Mouse (Mus musculus): ENCODE results near the gene Klhdc8a. TPM values are rescaled to one million over a fixed set of nuclear protein-coding genes. Genes with fewer than 3 reads are reported as not detected.

Gene Klhdc8a
- polyA plus RNA-seq, 1 experiment from 2014 or later, result 0.56 TPM

GRCm38 (mm10) chr1:132282177-132282536, 16.3 kb upstream of the Klhdc8a start:
- Histone ChIP-seq H3K36me3 (ENCODE audit: control insufficient read depth, insufficient read depth, low read length) (no peaks in the 10 kb centered on the region), H3K4me2 (no peak overlapping the region), H3K4me1 (ENCODE audit: control insufficient read depth, insufficient read depth, low read length) (peaks cover under 1% of the 10 kb centered on the region; the same call in 1 of the 2 replicates), H3K9ac (ENCODE audit: low read depth, low read length) (no peak overlapping the region), H3K27me3 (ENCODE audit: control insufficient read depth, insufficient read depth, low read length) (peaks cover 5% of the 10 kb centered on the region; the same call in 1 of the 2 replicates), H3K27ac (ENCODE audit: low read depth, low read length) (no peak overlapping the region), H3K9me3 (replicated peaks; ENCODE audit: control insufficient read depth, low read length) (no peaks in the 10 kb centered on the region), H3K4me3 (ENCODE audit: low read depth, low read length) (no peak overlapping the region)
- 80% methylated on average over 2 of the region's 2 CpGs for WGBS (ENCODE audit: insufficient replicate concordance)
- no peak for ATAC-seq (replicated peaks; ENCODE audit: insufficient number of reproducible peaks, low FRiP score, low TSS enrichment)

GRCm38 (mm10) chr1:132283018-132283417, 15.4 kb upstream of the Klhdc8a start:
- peaks cover 9% of the 10 kb centered on the region for H3K4me1 ChIP-seq (ENCODE audit: control insufficient read depth, insufficient read depth, low read length)
- H3K36me3 ChIP-seq (ENCODE audit: control insufficient read depth, insufficient read depth, low read length), result no peaks in the 10 kb centered on the region
- H3K27ac ChIP-seq (ENCODE audit: low read depth, low read length), result no peak overlapping the region
- H3K27me3 ChIP-seq (ENCODE audit: control insufficient read depth, insufficient read depth, low read length), result peaks cover 5% of the 10 kb centered on the region; the same call in 1 of the 2 replicates
- no peak overlapping the region for H3K9ac ChIP-seq (ENCODE audit: low read depth, low read length)
- 76% methylated on average over 13 of the region's 13 CpGs for WGBS (ENCODE audit: insufficient replicate concordance)
- no peak for ATAC-seq (replicated peaks; ENCODE audit: insufficient number of reproducible peaks, low FRiP score, low TSS enrichment)
- no peak overlapping the region for H3K4me3 ChIP-seq (ENCODE audit: low read depth, low read length)
- no peaks in the 10 kb centered on the region for H3K9me3 ChIP-seq (replicated peaks; ENCODE audit: control insufficient read depth, low read length)
- H3K4me2 ChIP-seq, result no peak overlapping the region

GRCm38 (mm10) chr1:132286735-132287134, 11.7 kb upstream of the Klhdc8a start:
- WGBS (ENCODE audit: insufficient replicate concordance), result 77% methylated on average over 1 of the region's 1 CpGs
- H3K9ac ChIP-seq (ENCODE audit: low read depth, low read length), result no peak overlapping the region

GRCm38 (mm10) chr1:132287445-132287844, 11.0 kb upstream of the Klhdc8a start:
- H3K4me2 ChIP-seq, result no peak overlapping the region
- H3K4me1 ChIP-seq (ENCODE audit: control insufficient read depth, insufficient read depth, low read length), result peaks cover 25% of the 10 kb centered on the region
- H3K27ac ChIP-seq (ENCODE audit: low read depth, low read length), result no peak overlapping the region
- no peak for ATAC-seq (replicated peaks; ENCODE audit: insufficient number of reproducible peaks, low FRiP score, low TSS enrichment)
- H3K9me3 ChIP-seq (replicated peaks; ENCODE audit: control insufficient read depth, low read length), result no peaks in the 10 kb centered on the region
- 56% methylated on average over 2 of the region's 2 CpGs for WGBS (ENCODE audit: insufficient replicate concordance)
- H3K4me3 ChIP-seq (ENCODE audit: low read depth, low read length), result no peak overlapping the region
- peaks cover 9% of the 10 kb centered on the region for H3K27me3 ChIP-seq (ENCODE audit: control insufficient read depth, insufficient read depth, low read length)
- no peak overlapping the region for H3K9ac ChIP-seq (ENCODE audit: low read depth, low read length)
- H3K36me3 ChIP-seq (ENCODE audit: control insufficient read depth, insufficient read depth, low read length), result no peaks in the 10 kb centered on the region

More at GRCm38 (mm10) chr1:132286735-132287134, 11.7 kb upstream of the Klhdc8a start:
- H3K27me3 ChIP-seq (ENCODE audit: control insufficient read depth, insufficient read depth, low read length), result peaks cover 9% of the 10 kb centered on the region
- H3K9me3 ChIP-seq (replicated peaks; ENCODE audit: control insufficient read depth, low read length), result no peaks in the 10 kb centered on the region
- no peak overlapping the region for H3K27ac ChIP-seq (ENCODE audit: low read depth, low read length)
- H3K36me3 ChIP-seq (ENCODE audit: control insufficient read depth, insufficient read depth, low read length), result no peaks in the 10 kb centered on the region
- ATAC-seq (replicated peaks; ENCODE audit: insufficient number of reproducible peaks, low FRiP score, low TSS enrichment), result no peak
- H3K4me1 ChIP-seq (ENCODE audit: control insufficient read depth, insufficient read depth, low read length), result peaks cover 20% of the 10 kb centered on the region
- H3K4me2 ChIP-seq, result no peak overlapping the region
- no peak overlapping the region for H3K4me3 ChIP-seq (ENCODE audit: low read depth, low read length)

GRCm38 (mm10) chr1:132287991-132288451, 10.4 kb upstream of the Klhdc8a start:
- Histone ChIP-seq H3K9me3 (replicated peaks; ENCODE audit: control insufficient read depth, low read length) (no peaks in the 10 kb centered on the region), H3K27me3 (ENCODE audit: control insufficient read depth, insufficient read depth, low read length) (peaks cover 5% of the 10 kb centered on the region), H3K4me1 (ENCODE audit: control insufficient read depth, insufficient read depth, low read length) (peaks cover 25% of the 10 kb centered on the region), H3K4me3 (ENCODE audit: low read depth, low read length) (no peak overlapping the region), H3K9ac (ENCODE audit: low read depth, low read length) (no peak overlapping the region), H3K4me2 (no peak overlapping the region), H3K27ac (ENCODE audit: low read depth, low read length) (no peak overlapping the region), H3K36me3 (ENCODE audit: control insufficient read depth, insufficient read depth, low read length) (no peaks in the 10 kb centered on the region)
- ATAC-seq (replicated peaks; ENCODE audit: insufficient number of reproducible peaks, low FRiP score, low TSS enrichment), result no peak
- 23% methylated on average over 11 of the region's 11 CpGs for WGBS (ENCODE audit: insufficient replicate concordance)

- H3K36me3 ChIP-seq (ENCODE audit: control insufficient read depth, insufficient read depth, low read length), result no peaks in the 10 kb centered on the region
- no peak overlapping the region for H3K4me2 ChIP-seq
- peaks cover 4% of the 10 kb centered on the region; the same call in 1 of the 2 replicates for H3K27me3 ChIP-seq (ENCODE audit: control insufficient read depth, insufficient read depth, low read length)
- ATAC-seq (replicated peaks; ENCODE audit: insufficient number of reproducible peaks, low FRiP score, low TSS enrichment), result no peak
- H3K9me3 ChIP-seq (replicated peaks; ENCODE audit: control insufficient read depth, low read length), result no peaks in the 10 kb centered on the region
- no peak overlapping the region for H3K4me3 ChIP-seq (ENCODE audit: low read depth, low read length)
- peaks cover 25% of the 10 kb centered on the region for H3K4me1 ChIP-seq (ENCODE audit: control insufficient read depth, insufficient read depth, low read length)
- no peak overlapping the region for H3K9ac ChIP-seq (ENCODE audit: low read depth, low read length)
- H3K27ac ChIP-seq (ENCODE audit: low read depth, low read length), result no peak overlapping the region
- WGBS (ENCODE audit: insufficient replicate concordance), result 76% methylated on average over 6 of the region's 6 CpGs
Measured at GRCm38 (mm10) chr1:132289965-132290364, 8.5 kb upstream of the Klhdc8a start.

GRCm38 (mm10) chr1:132290921-132291675, 7.3 kb upstream of the Klhdc8a start:
- Histone ChIP-seq H3K4me1 (ENCODE audit: control insufficient read depth, insufficient read depth, low read length) (peaks cover 25% of the 10 kb centered on the region), H3K9ac (ENCODE audit: low read depth, low read length) (no peak overlapping the region), H3K9me3 (replicated peaks; ENCODE audit: control insufficient read depth, low read length) (no peaks in the 10 kb centered on the region), H3K27me3 (ENCODE audit: control insufficient read depth, insufficient read depth, low read length) (peaks cover 6% of the 10 kb centered on the region), H3K4me2 (no peak overlapping the region), H3K36me3 (ENCODE audit: control insufficient read depth, insufficient read depth, low read length) (no peaks in the 10 kb centered on the region), H3K4me3 (ENCODE audit: low read depth, low read length) (no peak overlapping the region), H3K27ac (ENCODE audit: low read depth, low read length) (no peak overlapping the region)
- WGBS (ENCODE audit: insufficient replicate concordance), result 56% methylated on average over 11 of the region's 11 CpGs
- no peak for ATAC-seq (replicated peaks; ENCODE audit: insufficient number of reproducible peaks, low FRiP score, low TSS enrichment)

- 43% methylated on average over 4 of the region's 4 CpGs for WGBS (ENCODE audit: insufficient replicate concordance)
- no peak overlapping the region for H3K27ac ChIP-seq (ENCODE audit: low read depth, low read length)
Measured at GRCm38 (mm10) chr1:132291706-132292105, 6.7 kb upstream of the Klhdc8a start.

More at GRCm38 (mm10) chr1:132291706-132292105, 6.7 kb upstream of the Klhdc8a start:
- Histone ChIP-seq H3K4me1 (ENCODE audit: control insufficient read depth, insufficient read depth, low read length) (peaks cover 25% of the 10 kb centered on the region), H3K4me2 (no peak overlapping the region), H3K9ac (ENCODE audit: low read depth, low read length) (no peak overlapping the region), H3K27me3 (ENCODE audit: control insufficient read depth, insufficient read depth, low read length) (peaks cover 12% of the 10 kb centered on the region), H3K4me3 (ENCODE audit: low read depth, low read length) (no peak overlapping the region), H3K36me3 (ENCODE audit: control insufficient read depth, insufficient read depth, low read length) (no peaks in the 10 kb centered on the region), H3K9me3 (replicated peaks; ENCODE audit: control insufficient read depth, low read length) (no peaks in the 10 kb centered on the region)
- ATAC-seq (replicated peaks; ENCODE audit: insufficient number of reproducible peaks, low FRiP score, low TSS enrichment), result no peak
